Mouse (Mus musculus) megakaryocyte, adult 5-6 weeks (primary cell): ENCODE results near the gene Cops3. TPM values are rescaled to one million over a fixed set of nuclear protein-coding genes. Genes with fewer than 3 reads are reported as not detected.

Experiments used
- ATAC-seq: 2 replicates; pipeline ENCODE4 v1.8.0; 2016; ENCODE audit warnings: mild to moderate bottlenecking, inconsistent platforms; ENCODE audit not compliant: poor library complexity, severe bottlenecking
- total RNA-seq, 2 experiments: library from RNA; stranded (forward) in 1 of 2; stranded (reverse) in 1 of 2; fragments of 153-499, 151-499 nt in 1 of 2; fragments of 221-1000, 200-1000 nt in 1 of 2; gene quantifications; 2 replicates each; pipeline versions ENCODE4 v1.2.3 to v1.2.4; 2015 to 2017

The Cops3 gene
- total RNA-seq, 2 experiments from 2014 or later = 88.2 to 100 TPM

- ATAC-seq = no peak
Observed at GRCm38 (mm10) chr11:59778874-59779223, 60.8 kb downstream of the Cops3 start.

DNA sequence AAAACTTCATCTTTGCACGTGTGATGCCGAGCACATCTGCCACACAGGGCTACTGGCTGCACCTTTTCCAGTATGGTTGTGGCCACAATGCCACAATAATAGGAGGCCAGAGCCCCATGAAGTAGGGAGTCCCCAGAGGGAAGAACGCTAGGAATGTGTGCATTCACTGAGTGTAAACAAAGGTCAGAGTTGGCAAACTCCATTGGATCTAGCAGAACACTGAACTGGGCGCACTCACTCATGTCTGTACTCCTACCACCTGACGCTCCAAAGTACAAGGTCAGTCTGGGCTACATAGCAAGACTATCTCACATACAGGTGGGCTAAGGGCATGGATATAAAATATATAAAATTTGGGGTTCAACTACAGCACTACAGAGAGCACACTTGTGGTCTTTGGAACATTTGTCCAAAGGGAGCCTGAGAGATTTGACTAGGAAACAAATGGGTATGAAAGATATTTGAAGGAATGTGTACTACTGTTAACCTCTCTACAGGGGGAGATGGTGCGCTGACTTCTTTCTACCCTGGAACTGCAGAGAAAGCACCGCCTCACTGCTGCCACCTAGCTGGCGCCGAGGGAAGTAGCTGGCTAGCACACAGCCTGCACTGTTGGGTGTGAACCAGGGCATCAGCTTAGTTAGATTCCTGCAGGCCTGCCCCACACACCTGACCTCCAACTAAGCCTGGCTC is 61.3 kb downstream of the Cops3 start:
- peak; percentile 99 for ATAC-seq

DNA sequence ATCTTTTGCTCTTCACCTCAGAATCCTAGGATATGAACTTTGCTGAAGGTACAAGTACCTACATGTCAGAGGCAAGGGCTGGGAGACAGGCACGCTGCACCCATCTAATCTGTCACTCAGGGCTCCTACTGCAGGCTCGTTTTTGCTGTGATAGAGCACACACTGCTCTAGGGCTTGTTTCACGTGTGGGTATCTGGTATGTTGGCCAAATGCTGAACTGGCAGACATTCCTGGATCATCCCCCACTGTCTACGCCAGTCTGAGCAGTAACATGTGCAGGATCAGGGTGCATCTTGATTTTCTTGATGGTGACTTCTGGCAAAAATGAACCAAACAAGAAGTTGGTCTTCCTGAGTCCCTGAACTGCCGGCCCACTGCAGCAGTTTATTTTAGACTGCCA is 62.4 kb downstream of the Cops3 start:
- ATAC-seq = no peak

DNA sequence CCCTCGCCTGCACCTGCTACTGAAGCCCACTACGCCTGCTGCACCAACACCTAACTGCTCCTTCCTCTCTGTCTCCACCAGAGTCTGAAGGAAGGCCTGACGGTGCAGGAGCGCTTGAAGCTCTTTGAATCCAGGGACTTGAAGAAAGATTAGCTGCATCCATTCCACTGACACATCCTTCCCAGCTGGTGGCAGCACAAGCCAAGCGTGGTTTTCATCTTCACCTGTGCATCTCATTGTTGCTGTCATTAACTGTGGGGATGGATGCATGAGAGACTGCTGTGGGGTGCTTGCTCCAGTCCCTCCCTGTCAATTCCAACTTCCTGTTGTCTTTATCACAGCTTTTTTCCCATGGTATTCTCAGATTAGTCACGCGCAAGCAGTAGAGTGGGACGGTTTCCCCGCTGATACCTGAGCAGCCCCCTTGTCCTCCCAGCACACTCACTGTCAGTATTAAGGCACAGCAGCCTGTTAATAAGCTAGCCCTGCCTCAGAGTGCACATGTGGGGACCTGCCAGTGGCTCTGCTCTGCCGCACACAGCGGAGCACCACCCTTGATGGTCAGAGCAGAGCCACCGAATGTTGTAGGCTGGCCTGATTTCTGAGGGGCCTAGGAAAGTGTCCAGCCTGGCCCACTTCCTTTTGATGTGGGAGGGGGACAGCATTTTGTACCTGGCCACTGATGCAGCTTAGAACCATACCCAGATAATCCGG is 64.0 kb downstream of the Cops3 start:
- ATAC-seq = no peak

GRCm38 (mm10) chr11:59774522-59774921 is 65.1 kb downstream of the Cops3 start:
- no peak for ATAC-seq

DNA sequence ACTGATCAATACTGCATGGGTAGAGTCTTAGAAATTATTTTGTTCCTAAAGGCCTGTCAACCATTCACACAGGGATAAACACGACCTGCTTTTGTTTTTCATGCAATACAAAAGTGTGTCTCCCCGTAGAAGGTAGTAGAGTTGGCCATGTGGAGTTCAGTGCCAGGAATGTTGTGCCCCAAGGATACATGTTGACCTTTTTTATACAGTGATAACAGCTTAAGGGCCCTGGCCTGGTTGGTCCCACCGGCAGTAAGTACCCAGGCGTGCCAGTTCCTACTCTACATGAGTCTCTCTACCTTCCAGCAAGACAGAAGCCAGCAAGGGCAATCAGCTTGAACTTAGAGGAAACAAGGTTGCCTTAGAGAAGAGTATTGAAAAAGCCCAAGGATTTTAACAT is 66.7 kb downstream of the Cops3 start:
- no peak for ATAC-seq

DNA sequence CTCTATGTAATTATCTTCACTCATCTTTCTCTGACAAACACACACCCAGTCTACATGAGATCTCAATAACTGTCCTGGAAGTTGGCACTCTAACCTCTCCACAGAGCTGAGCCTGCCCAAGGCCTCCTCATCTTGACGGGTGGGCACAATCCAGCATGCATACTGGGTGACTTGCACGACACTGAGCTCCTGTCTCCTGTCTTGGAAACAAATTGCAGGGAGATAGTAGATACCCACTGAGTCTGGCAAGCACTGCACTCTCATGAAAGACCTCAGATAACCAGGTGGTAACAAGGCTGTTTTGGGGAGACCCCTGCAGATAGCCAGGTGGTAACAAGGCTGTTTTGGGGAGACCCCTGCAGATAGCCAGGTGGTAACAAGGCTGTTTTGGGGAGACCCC is 67.3 kb downstream of the Cops3 start:
- no peak for ATAC-seq

DNA sequence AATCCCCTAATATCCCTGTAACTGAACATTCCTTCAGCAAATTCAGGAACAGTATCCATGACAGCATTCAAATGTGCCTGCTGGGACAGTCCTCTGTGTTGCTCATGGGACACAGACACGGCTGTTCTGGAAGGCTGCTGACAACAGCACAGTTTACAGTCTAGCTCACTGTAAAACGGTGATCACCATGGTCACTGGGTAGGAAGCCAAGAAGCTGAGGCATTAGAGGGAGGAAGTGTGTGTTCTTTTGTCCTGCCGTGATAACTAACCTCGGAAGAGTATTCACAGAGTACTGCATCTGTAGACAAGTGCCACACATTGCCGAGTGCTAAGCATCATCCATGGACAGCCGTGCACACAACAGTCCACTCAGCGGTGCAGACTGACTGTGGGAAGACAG is 68.9 kb downstream of the Cops3 start:
- ATAC-seq = no peak

DNA sequence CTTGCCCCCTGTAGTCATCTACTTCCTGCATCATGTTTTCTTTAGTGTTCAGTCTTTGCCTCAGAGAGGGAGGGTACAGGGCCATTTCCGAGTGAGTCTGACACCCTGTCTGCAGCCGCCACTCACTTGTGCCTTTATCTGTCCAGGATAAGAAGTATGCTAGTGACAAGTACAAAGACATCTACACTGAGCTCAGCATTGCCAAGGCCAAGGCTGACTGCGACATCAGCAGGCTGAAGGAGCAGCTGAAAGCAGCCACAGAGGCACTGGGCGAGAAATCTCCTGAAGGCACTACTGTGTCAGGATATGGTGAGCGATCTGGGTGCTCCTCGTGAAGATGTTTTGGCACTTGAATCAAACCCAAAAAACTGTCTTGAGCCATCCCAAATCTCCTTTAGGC is 69.9 kb downstream of the Cops3 start:
- no peak for ATAC-seq

- ATAC-seq = no peak
Observed at GRCm38 (mm10) chr11:59769307-59769706, 70.3 kb downstream of the Cops3 start.

Other genes starting within 250 kb of the Cops3 start
- gene Olfr223, start 246.5 kb downstream of the Cops3 start, total RNA-seq (2015) = not detected in 2 replicates
- gene Olfr223, start 246.5 kb downstream of the Cops3 start, total RNA-seq (2017) = not detected in 2 replicates
- gene Mprip, start 178.5 kb downstream of the Cops3 start, total RNA-seq (2015) = 23.7 and 26.2 TPM in 2 replicates
- 58.6 and 61.8 TPM in 2 replicates for gene Mprip, start 178.5 kb downstream of the Cops3 start, total RNA-seq (2017)
- not detected in 2 replicates for gene Pld6, start 52.2 kb downstream of the Cops3 start, total RNA-seq (2015)
- gene Pld6, start 52.2 kb downstream of the Cops3 start, total RNA-seq (2017) = not detected in 2 replicates
- 11.3 and 11.4 TPM in 2 replicates for gene Flcn, start 29.8 kb downstream of the Cops3 start, total RNA-seq (2015)
- gene Flcn, start 29.8 kb downstream of the Cops3 start, total RNA-seq (2017) = 19.9 and 25.3 TPM in 2 replicates
- 9.9 and 13.1 TPM in 2 replicates for gene Nt5m, start 391 bp downstream of the Cops3 start, total RNA-seq (2015)
- 7.7 and 11.3 TPM in 2 replicates for gene Nt5m, start 391 bp downstream of the Cops3 start, total RNA-seq (2017)
- 10.3 and 11.0 TPM in 2 replicates for gene Med9, start 108.4 kb upstream of the Cops3 start, total RNA-seq (2015)
- gene Med9, start 108.4 kb upstream of the Cops3 start, total RNA-seq (2017) = 14.0 and 14.1 TPM in 2 replicates
- 0.09 and 0.16 TPM in 2 replicates for gene Rasd1, start 125.1 kb upstream of the Cops3 start, total RNA-seq (2015)
- gene Rasd1, start 125.1 kb upstream of the Cops3 start, total RNA-seq (2017) = 0.40 TPM in 1 of 2 replicates, not detected in the other
- 0.98 and 3.2 TPM in 2 replicates for gene Pemt, start 206.7 kb upstream of the Cops3 start, total RNA-seq (2015)
- 0.92 and 2.2 TPM in 2 replicates for gene Pemt, start 206.7 kb upstream of the Cops3 start, total RNA-seq (2017)